Mouse (Mus musculus) bone marrow, adult 2 months (tissue): Measurements from ENCODE around the gene Lypd6b. TPM values are rescaled to one million over a fixed set of nuclear protein-coding genes. Genes with fewer than 3 reads are reported as not detected.

Experiments
- H3K27ac ChIP-seq: fragments of 200-500 bp; 2 replicates; pipeline ENCODE4 v1.5.1; 2012; ENCODE audit warnings: low read depth, mild to moderate bottlenecking, control low read depth, inconsistent platforms, low read length; ENCODE audit not compliant: control insufficient read depth, poor library complexity, insufficient read depth
- H3K4me1 ChIP-seq: fragments of 200-500 bp; 2 replicates; pipeline ENCODE4 v1.6.1; 2011; ENCODE audit warnings: low read length; ENCODE audit not compliant: control insufficient read depth, insufficient read depth
- H3K4me3 ChIP-seq: fragments of 200-500 bp; replicated peaks from 2 replicates; pipeline ENCODE3; 2011; ENCODE audit warnings: mild to moderate bottlenecking, low read depth, low read length, control low read depth; ENCODE audit not compliant: control insufficient read depth
- CTCF ChIP-seq: fragments of 200-500 bp; IDR thresholded peaks from 2 replicates; pipeline ENCODE4 v1.5.1; 2011; ENCODE audit warnings: low read length, control low read depth; ENCODE audit not compliant: control insufficient read depth, insufficient read depth
- POLR2A ChIP-seq: fragments of 200-500 bp; IDR thresholded peaks from 2 replicates; pipeline ENCODE4 v1.6.1; 2011; ENCODE audit warnings: low read depth, mild to moderate bottlenecking, control low read depth, low read length, borderline replicate concordance; ENCODE audit not compliant: control insufficient read depth
- WGBS: fragments of 180-500 bp; shearing (Covaris S2); methylation state at CpG from one replicate; pipeline ENCODE4 v1.1.7; 2018; 5-methylcytosine and 5-hydroxymethylcytosine counted together
- polyA plus RNA-seq: library from polyadenylated mRNA; stranded (reverse); fragments of >200 nt; gene quantifications from 2 replicates; pipeline ENCODE4 v1.2.4, GENCODE M21; 2011; ENCODE audit warnings: low replicate concordance; ENCODE audit not compliant: missing spikeins, insufficient read depth, insufficient read length

The Lypd6b gene
- polyA plus RNA-seq, 1 experiment = not detected

DNA sequence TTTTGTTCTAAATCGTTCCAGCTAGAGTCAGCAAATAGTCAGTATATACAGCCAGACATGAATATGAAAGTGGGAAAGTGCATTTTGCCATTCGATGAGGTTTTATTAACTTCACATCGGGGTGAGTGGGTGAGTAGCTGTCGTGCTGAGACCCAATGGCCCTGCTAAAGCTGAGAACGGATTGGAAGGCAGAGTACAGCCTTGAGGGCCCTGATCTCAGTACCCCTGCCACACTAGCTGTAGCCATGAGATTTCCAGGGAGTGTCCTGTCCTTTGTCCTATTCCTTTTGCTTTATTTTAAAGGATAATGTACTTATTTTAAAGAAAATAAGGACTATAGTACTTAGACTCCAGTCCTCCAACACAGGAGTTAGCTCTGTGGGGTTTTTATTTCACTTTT lies 69.1 kb downstream of the Lypd6b start:
- Histone ChIP-seq H3K27ac (no peak overlapping the region), H3K4me1 (no peaks in the 10 kb centered on the region; the same call in 1 of the 2 replicates), H3K4me3 (no peak overlapping the region)
- TF ChIP-seq CTCF (no peak), POLR2A (no peak)
- WGBS = 84% methylated on average over 5 of the region's 5 CpGs

DNA sequence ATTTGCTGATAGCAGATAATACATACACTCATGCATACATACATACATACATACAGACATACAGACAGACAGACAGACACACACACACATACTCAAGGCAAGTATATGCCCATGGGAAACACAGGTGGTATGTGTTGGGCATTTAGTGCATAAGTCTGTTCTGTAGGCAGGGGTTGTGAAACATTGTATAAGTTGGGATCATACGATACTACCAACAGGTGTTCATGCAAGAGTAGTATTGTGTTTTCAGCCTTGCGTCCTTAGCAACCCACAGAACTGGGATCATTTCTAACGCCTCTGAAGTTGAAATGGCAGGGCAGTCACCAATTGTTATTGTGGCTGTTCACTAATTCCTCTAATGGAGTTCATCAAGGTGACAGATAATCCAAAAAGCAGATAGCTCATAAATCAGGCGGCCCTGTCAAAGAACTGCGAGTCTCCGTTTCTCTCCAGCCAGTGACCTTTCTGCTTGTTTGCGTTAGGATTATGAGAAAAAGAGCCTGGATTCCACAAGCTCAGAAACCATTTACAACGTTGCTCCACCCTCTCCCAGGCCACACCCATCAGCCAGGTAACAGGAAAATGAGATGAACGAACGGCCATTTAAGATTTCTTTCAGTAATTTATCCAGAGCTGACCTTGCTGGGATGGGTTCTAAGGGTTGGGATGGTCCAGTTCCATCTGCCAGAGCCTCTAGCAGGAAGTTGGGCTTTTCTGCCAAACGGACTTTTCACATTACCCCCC lies 72.9 kb downstream of the Lypd6b start:
- no peaks in the 10 kb centered on the region; the same call in 1 of the 2 replicates for H3K4me1 ChIP-seq
- no peak for TF ChIP-seq CTCF
- no peak for TF ChIP-seq POLR2A
- 76% methylated on average over 11 of the region's 11 CpGs for WGBS
- H3K4me3 ChIP-seq = no peak overlapping the region
- H3K27ac ChIP-seq = no peak overlapping the region

DNA sequence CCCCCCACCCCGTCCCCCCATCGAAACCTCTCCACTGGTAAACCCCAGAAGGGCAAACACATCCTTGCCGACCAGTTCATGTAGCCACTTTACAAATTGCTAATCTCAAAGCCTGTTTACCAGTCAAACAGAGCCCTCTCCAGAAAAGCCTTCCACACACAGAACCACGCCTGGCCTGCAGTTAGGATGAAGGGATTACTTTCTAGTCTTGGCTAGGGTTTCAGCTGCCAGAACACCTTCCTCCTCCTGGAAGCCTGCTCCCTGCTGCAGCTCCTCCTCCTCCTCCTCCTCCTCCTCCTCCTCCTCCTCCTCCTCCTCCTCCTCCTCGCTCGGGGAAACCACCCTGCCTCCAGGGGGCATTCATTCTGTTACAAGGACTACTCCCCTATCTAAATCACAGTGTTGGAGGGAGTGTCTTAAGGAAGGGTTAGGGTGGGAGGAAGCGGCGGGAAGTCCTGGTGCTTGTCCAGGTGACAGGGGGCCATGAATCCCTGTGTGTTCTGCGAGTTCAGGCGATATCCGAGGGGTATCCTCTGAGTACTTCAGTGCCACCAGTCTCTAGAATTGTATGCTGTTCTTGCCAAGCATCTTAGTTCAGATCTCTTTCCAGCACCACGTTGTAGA lies 73.6 kb downstream of the Lypd6b start:
- no peak overlapping the region for H3K4me3 ChIP-seq
- no peak overlapping the region for H3K27ac ChIP-seq
- TF ChIP-seq CTCF = no peak
- TF ChIP-seq POLR2A = no peak
- 67% methylated on average over 10 of the region's 12 CpGs for WGBS
- no peaks in the 10 kb centered on the region; the same call in 1 of the 2 replicates for H3K4me1 ChIP-seq

DNA sequence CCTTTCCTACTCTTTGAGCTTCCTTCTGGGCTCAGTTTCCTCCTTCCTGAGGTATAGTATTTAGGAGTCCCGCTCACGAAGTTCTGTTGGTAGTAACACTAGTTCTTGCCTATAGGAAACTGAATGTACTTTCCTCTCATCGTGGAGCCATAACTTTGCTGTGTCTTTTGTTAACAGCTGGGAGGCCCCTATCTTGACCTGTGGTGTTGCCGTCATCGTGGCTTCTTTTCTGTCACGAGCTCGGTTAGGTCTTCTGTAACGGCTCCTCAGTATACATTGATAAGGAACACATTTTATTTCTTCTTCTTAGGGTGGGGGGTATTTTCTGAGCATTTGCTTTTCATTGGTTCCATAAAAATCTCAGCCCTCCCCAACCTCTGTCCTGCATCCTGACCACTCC lies 74.2 kb downstream of the Lypd6b start:
- 42% methylated on average over 8 of the region's 8 CpGs for WGBS
- TF ChIP-seq POLR2A (no peak), CTCF (no peak)
- H3K27ac ChIP-seq = no peak overlapping the region
- H3K4me1 ChIP-seq = no peaks in the 10 kb centered on the region
- H3K4me3 ChIP-seq = no peak overlapping the region

DNA sequence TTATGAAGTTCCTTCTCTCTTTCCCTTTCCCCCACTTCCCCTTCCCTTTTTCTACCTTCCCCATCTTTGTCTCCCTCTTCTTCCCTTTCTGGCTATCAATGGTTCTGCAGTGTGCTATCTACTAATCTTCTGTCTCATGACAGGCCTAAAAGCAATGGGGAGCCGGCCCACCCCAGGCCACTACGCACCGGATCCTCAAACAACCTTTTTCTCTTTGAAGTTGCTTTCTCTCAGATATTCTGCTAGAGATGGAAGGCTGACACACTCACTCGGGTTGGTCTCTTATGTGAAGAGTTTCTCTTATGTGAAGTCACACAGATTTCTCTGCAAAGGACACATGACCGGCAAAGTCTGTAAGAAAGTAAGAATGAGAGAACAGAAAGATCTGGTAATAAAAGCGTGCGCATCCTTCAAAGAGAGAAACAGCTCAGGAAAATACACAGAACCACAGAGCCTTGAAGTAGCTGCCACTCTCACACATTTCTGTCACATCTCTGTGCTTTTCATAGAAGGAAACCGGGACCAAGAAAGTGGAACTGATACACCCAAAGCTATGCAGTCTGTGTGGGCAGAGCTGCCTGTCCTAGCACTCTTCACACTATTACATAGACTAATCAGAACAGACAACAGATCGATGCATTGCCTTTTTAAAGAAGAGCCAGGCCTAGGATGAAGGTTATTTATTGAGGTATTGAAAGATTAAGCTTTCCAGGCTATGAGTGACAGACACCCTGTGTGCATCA lies 80.8 kb downstream of the Lypd6b start:
- no peaks in the 10 kb centered on the region; the same call in 1 of the 2 replicates for H3K4me1 ChIP-seq
- no peak for TF ChIP-seq POLR2A
- no peak for TF ChIP-seq CTCF
- H3K27ac ChIP-seq = no peak overlapping the region
- no peak overlapping the region for H3K4me3 ChIP-seq
- 72% methylated on average over 9 of the region's 9 CpGs for WGBS

DNA sequence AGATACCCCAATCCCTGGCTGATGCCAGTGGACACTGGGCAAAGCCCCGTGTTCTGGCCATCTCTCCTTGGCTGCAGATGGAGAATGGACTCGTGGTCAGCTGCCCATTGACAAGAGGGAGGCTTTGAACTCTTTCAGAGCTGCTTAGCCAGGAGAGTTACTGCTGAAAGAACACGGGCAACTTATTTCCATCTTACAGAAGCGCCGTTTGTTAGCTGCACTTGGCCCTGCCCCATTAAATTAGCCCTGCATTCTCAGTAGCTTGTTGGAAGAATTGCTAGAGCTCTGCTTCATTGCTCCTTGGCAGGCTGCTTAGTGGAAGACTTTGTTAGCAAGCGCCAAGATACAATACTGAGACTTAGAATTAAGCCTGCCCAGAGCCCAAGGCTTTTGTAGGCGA lies 81.6 kb downstream of the Lypd6b start:
- TF ChIP-seq POLR2A (no peak), CTCF (no peak)
- Histone ChIP-seq H3K4me1 (no peaks in the 10 kb centered on the region; the same call in 1 of the 2 replicates), H3K4me3 (no peak overlapping the region), H3K27ac (no peak overlapping the region)
- WGBS = 84% methylated on average over 7 of the region's 7 CpGs

DNA sequence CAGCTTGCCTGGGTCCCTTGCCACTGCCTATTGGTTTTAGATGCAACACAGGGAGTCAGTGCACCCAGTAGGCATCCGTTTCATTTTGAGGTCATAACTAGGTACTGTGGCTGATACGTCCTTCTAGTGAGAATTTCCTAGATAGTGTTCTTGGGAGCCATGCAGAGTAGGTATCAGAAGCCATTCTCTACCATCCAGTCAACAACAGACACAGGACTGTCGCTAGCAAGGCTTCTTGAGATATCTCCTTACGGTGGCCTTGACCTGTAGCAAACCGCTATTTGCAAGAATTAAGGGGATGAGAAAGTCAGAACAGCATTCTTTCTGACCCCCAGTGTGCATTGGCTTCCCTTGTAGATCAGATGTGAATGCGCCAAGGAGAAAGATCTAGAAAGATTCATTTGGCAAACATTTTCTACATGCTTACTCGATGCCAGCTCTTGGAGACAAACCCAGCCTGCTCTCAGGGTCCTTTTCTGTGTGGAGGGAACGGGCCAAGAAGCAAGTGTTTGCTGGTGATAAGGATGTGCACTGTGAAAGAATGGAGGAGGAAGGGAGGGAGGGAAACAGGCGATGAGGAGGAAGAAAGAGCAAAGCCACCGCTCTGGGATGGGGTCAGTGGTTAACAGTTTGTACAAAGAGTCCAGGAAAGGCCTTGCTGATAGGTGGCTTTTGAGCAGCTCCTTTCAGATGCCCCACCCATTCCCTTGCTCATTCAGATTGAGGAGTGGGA lies 82.5 kb downstream of the Lypd6b start:
- WGBS = 52% methylated on average over 10 of the region's 10 CpGs
- no peaks in the 10 kb centered on the region; the same call in 1 of the 2 replicates for H3K4me1 ChIP-seq
- no peak for TF ChIP-seq POLR2A
- TF ChIP-seq CTCF = no peak
- H3K27ac ChIP-seq = no peak overlapping the region
- no peak overlapping the region for H3K4me3 ChIP-seq
